Mouse (Mus musculus): ENCODE data around the gene Frmpd1. TPM values are rescaled to one million over a fixed set of nuclear protein-coding genes. Genes with fewer than 3 reads are reported as not detected.
A peak's percentile ranks its signal among the peaks of the same experiment; 100 is the strongest.

Gene Frmpd1
- polyA plus RNA-seq, 1 experiment from 2014 or later: 1.1 TPM

DNA sequence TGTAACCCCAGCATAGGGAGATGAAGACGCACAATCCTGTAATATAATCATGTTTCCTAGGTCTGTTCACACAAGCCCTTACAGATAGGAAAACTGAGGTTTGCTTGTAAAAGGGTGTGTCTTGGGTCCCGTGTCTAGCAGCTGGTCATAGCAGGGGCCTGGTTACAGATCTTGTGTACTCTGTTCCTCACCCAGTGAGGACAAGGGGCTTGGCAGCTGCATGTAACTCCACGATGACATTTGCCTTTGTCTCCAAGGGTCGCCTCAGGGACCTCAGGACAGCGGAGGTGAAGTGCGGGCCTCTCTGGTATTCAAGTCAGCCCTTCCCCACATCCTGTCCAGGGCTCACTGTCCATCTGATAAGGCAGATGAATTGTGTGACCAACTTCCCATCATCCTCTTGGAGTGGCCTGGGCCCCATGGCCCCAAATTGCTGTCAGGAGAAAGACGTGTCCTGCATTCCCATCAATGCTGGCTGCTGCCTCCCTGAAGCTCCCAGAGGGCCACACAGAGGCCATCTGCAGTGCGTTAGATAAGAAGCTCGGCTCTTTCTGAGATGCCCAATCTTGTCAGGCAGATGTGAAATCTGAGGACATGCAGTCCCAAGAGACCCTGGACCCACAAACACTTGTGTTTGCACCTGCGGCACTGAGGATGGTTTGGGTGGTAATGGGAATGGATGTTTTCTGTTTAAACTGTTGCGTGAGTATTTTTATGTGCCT, 27.8 kb downstream of the Frmpd1 start:
- H3K4me2 ChIP-seq (replicated peaks; ENCODE audit: low read depth): no peak overlapping the region
- no peaks in the 10 kb centered on the region for H3K36me3 ChIP-seq (ENCODE audit: control insufficient read depth, insufficient read depth, low read length)
- H3K4me3 ChIP-seq (ENCODE audit: low read depth, low read length): no peak overlapping the region
- no peaks in the 10 kb centered on the region for H3K4me1 ChIP-seq (replicated peaks; ENCODE audit: control insufficient read depth, insufficient read depth)
- no peaks in the 10 kb centered on the region for H3K9me3 ChIP-seq (ENCODE audit: control insufficient read depth, low read length)
- DNase-seq (ENCODE audit: low spot score): no peak
- WGBS: 56% methylated on average over 11 of the region's 11 CpGs
- ATAC-seq (ENCODE audit: low FRiP score, low TSS enrichment): no peak
- H3K9ac ChIP-seq (ENCODE audit: low read length): no peak overlapping the region
- TF ChIP-seq CTCF (IDR thresholded peaks at IDR 0.05; ENCODE audit: low read depth) (no peak), EP300 (optimal IDR thresholded peaks at IDR 0.05) (no peak)
- no peak overlapping the region for H3K27ac ChIP-seq (replicated peaks)
- H3K27me3 ChIP-seq (ENCODE audit: control insufficient read depth, insufficient read depth, low read length): no peaks in the 10 kb centered on the region

DNA sequence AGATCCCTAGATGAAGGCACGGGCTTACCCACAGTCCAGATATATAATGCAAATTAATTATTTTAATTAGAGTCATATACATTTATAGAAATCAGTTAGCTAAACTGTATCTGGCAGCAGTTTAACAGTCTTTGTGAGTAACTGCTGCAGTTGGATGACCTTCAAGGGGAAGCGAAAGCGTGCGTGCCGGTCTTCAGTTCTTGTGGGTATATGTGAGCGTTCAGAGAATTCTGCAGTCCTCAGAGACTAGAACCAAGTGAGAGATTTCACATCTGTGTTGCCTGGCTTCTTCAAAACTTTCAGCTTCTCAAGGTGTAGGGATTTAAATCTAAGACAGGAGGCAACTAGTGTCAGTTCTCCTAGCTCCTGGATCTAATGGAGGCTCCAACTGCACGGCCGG, 35.3 kb downstream of the Frmpd1 start:
- TF ChIP-seq EP300 (optimal IDR thresholded peaks at IDR 0.05) (no peak), CTCF (IDR thresholded peaks at IDR 0.05; ENCODE audit: low read depth) (no peak)
- Histone ChIP-seq H3K9ac (ENCODE audit: low read length) (no peak overlapping the region), H3K36me3 (ENCODE audit: control insufficient read depth, insufficient read depth, low read length) (no peaks in the 10 kb centered on the region), H3K27ac (replicated peaks) (no peak overlapping the region), H3K4me2 (replicated peaks; ENCODE audit: low read depth) (no peak overlapping the region), H3K27me3 (ENCODE audit: control insufficient read depth, insufficient read depth, low read length) (no peaks in the 10 kb centered on the region), H3K9me3 (ENCODE audit: control insufficient read depth, low read length) (no peaks in the 10 kb centered on the region), H3K4me1 (replicated peaks; ENCODE audit: control insufficient read depth, insufficient read depth) (no peaks in the 10 kb centered on the region), H3K4me3 (ENCODE audit: low read depth, low read length) (no peak overlapping the region)
- WGBS: 79% methylated on average over 8 of the region's 8 CpGs
- DNase-seq (ENCODE audit: low spot score): no peak
- ATAC-seq (ENCODE audit: low FRiP score, low TSS enrichment): no peak

DNA sequence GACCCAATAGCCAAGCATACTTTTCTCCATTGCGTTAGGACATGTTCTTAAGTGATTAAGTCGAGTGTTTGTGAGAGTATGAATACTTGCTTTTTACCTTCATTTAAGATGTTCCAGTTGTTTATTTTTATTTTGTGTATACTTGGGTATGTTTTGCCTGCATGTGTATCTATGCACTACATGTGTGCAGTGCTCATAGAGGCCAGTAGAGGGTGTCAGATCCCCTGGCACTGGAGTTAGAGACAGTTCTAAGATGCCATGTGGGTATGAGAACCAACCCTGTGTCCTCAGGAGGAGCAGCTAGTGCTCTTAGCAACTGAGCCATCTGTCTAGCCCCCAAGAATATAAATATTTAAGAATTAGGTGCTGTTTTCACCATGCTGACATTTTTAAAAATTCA, 37.7 kb downstream of the Frmpd1 start:
- Histone ChIP-seq H3K4me2 (replicated peaks; ENCODE audit: low read depth) (no peak overlapping the region), H3K4me3 (ENCODE audit: low read depth, low read length) (no peak overlapping the region), H3K9ac (ENCODE audit: low read length) (no peak overlapping the region), H3K9me3 (ENCODE audit: control insufficient read depth, low read length) (no peaks in the 10 kb centered on the region), H3K36me3 (ENCODE audit: control insufficient read depth, insufficient read depth, low read length) (no peaks in the 10 kb centered on the region), H3K4me1 (replicated peaks; ENCODE audit: control insufficient read depth, insufficient read depth) (no peaks in the 10 kb centered on the region), H3K27ac (replicated peaks) (no peak overlapping the region), H3K27me3 (ENCODE audit: control insufficient read depth, insufficient read depth, low read length) (no peaks in the 10 kb centered on the region)
- no peak for ATAC-seq (ENCODE audit: low FRiP score, low TSS enrichment)
- no peak for TF ChIP-seq EP300 (optimal IDR thresholded peaks at IDR 0.05)
- peak; percentile 30 for TF ChIP-seq CTCF (IDR thresholded peaks at IDR 0.05; ENCODE audit: low read depth)
- no peak for DNase-seq (ENCODE audit: low spot score)
- WGBS: 84% methylated on average over 2 of the region's 2 CpGs

DNA sequence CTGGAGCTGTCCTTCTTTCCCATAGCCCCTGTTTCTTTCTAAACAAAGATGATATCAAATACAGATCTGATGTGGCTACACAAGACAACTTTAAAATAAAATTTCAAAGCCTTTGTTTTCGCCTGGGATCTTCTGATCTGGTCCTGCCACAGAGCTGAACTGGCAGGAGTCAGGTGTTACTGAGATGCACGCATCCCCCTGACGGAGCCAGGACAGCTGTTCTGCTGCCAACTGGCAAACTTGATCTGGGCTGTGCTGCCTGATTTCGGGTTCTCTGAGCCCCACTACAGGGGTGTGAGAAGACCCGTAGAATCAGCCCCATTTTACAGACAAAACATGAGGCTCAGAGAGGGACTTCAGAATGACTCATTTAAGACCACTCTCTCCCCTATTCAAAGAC, 45.6 kb downstream of the Frmpd1 start:
- 84% methylated on average over 5 of the region's 5 CpGs for WGBS
- no peaks in the 10 kb centered on the region for H3K36me3 ChIP-seq (ENCODE audit: control insufficient read depth, insufficient read depth, low read length)
- DNase-seq (ENCODE audit: low spot score): no peak

DNA sequence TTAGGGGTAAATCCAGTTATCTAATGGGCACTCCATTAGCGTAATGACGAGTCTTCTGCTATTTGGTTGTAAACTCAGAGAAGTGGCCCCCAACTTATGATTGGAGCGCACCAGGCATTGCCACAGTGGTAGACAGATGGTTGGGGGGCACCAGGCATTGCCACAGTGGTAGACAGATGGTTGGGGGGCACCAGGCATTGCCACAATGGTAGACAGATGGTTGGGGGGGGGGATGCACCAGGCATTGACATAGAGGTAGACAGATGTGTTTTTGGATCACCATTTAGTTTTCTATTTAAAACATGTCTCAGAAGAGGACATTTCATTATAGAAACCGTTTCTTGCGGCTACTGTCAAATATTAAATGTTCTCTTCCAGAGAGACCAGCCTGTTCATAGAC, 53.6 kb downstream of the Frmpd1 start:
- H3K27ac ChIP-seq (replicated peaks): no peak overlapping the region
- no peak overlapping the region for H3K4me2 ChIP-seq (replicated peaks; ENCODE audit: low read depth)
- no peaks in the 10 kb centered on the region for H3K9me3 ChIP-seq (ENCODE audit: control insufficient read depth, low read length)
- no peak for DNase-seq (ENCODE audit: low spot score)
- H3K4me3 ChIP-seq (ENCODE audit: low read depth, low read length): no peak overlapping the region
- TF ChIP-seq CTCF (IDR thresholded peaks at IDR 0.05; ENCODE audit: low read depth) (no peak), EP300 (optimal IDR thresholded peaks at IDR 0.05) (no peak)
- no peaks in the 10 kb centered on the region for H3K27me3 ChIP-seq (ENCODE audit: control insufficient read depth, insufficient read depth, low read length)
- H3K4me1 ChIP-seq (replicated peaks; ENCODE audit: control insufficient read depth, insufficient read depth): no peaks in the 10 kb centered on the region
- H3K9ac ChIP-seq (ENCODE audit: low read length): no peak overlapping the region
- WGBS: 84% methylated on average over 5 of the region's 5 CpGs
- no peak for ATAC-seq (ENCODE audit: low FRiP score, low TSS enrichment)
- no peaks in the 10 kb centered on the region for H3K36me3 ChIP-seq (ENCODE audit: control insufficient read depth, insufficient read depth, low read length)

More for the DNA sequence above, 45.6 kb downstream of the Frmpd1 start:
- ATAC-seq (ENCODE audit: low FRiP score, low TSS enrichment): no peak
- no peaks in the 10 kb centered on the region for H3K4me1 ChIP-seq (replicated peaks; ENCODE audit: control insufficient read depth, insufficient read depth)
- no peak overlapping the region for H3K9ac ChIP-seq (ENCODE audit: low read length)
- TF ChIP-seq CTCF (IDR thresholded peaks at IDR 0.05; ENCODE audit: low read depth) (no peak), EP300 (optimal IDR thresholded peaks at IDR 0.05) (no peak)
- H3K4me3 ChIP-seq (ENCODE audit: low read depth, low read length): no peak overlapping the region
- no peak overlapping the region for H3K4me2 ChIP-seq (replicated peaks; ENCODE audit: low read depth)
- H3K9me3 ChIP-seq (ENCODE audit: control insufficient read depth, low read length): no peaks in the 10 kb centered on the region
- H3K27ac ChIP-seq (replicated peaks): no peak overlapping the region
- H3K27me3 ChIP-seq (ENCODE audit: control insufficient read depth, insufficient read depth, low read length): no peaks in the 10 kb centered on the region

DNA sequence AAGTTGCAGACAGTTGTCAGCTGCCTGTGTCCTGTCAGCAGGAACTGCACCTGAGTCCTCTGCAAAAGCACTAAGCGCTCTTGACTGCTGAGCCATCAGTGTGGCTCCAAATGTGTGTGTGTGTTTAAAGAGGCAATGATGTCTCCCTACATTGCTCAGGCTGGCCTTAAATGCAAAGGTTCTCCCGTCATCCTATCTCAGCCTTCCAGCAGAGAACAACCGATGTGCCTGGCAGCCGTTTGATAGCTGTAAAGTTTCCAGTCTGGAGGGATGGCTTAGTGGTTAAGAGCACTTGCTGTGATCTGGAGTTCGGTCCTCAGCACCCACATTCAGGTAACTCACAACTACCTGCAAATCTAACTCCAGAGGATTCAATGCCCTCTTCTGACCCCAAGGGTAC, 56.7 kb downstream of the Frmpd1 start:
- H3K27me3 ChIP-seq (ENCODE audit: control insufficient read depth, insufficient read depth, low read length): no peaks in the 10 kb centered on the region
- DNase-seq (ENCODE audit: low spot score): no peak
- H3K36me3 ChIP-seq (ENCODE audit: control insufficient read depth, insufficient read depth, low read length): no peaks in the 10 kb centered on the region
- no peak overlapping the region for H3K27ac ChIP-seq (replicated peaks)
- WGBS: 78% methylated on average over 5 of the region's 5 CpGs
- H3K9me3 ChIP-seq (ENCODE audit: control insufficient read depth, low read length): no peaks in the 10 kb centered on the region
- H3K4me3 ChIP-seq (ENCODE audit: low read depth, low read length): no peak overlapping the region
- no peaks in the 10 kb centered on the region for H3K4me1 ChIP-seq (replicated peaks; ENCODE audit: control insufficient read depth, insufficient read depth)
- no peak for TF ChIP-seq CTCF (IDR thresholded peaks at IDR 0.05; ENCODE audit: low read depth)
- TF ChIP-seq EP300 (optimal IDR thresholded peaks at IDR 0.05): no peak
- no peak for ATAC-seq (ENCODE audit: low FRiP score, low TSS enrichment)
- no peak overlapping the region for H3K9ac ChIP-seq (ENCODE audit: low read length)
- H3K4me2 ChIP-seq (replicated peaks; ENCODE audit: low read depth): no peak overlapping the region

Data from stomach, postnatal 0 days (tissue).